Mouse (Mus musculus) cerebellum, adult 11 months (tissue): ENCODE results near the gene Prn.

ENCODE experiments used
- DNase-seq: peaks from one replicate; pipeline ENCODE4 v3.0.0; 2022

The Prn gene

GRCm38 (mm10) chr2:131907311-131907710, 2.4 kb upstream of the Prn start:
- no peak for DNase-seq

DNA sequence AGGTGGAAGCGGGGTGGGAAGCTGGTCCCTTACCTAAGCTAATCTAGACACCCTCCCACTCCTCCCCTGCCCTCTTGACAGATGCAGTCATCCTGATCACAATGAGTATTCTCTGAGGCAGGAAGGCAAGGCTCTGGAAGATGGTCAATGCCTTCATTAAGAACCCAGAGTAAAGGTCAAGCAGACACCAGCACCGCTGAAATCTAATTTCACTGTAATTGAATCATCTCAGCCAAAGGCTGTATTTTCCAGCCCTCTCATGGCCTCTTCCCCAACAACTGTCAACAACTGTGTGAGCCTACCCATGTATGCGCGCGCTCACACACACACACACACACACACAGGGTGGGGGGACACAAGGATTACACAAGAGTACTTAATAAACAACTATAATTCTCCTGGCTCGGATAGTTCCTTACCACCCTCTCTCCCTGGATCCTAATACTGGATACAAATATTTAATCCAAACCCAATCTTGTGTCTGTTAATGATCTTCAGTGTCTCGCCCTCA, 1.4 kb upstream of the Prn start:
- DNase-seq, result no peak

DNA sequence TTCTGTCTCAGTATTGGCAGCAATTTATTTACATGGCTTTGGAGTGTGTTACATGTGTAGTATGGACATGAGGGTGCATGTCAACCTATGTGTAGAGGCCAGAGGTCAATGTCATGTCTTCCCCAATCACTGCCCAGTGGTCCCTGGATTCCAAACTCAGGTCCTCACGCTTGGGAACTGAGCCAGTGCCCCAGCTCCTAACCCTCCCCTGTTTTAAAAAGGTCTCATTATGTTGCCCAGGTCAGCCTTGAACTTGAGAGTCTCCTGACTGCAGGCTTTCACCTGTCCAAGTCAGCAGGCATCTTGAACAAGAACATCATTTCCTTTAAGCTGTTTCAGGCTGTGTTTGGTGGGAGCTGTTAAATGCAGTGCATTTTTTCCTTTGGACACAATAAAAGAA, 851 bp upstream of the Prn start:
- peak; percentile 25 for DNase-seq

DNA sequence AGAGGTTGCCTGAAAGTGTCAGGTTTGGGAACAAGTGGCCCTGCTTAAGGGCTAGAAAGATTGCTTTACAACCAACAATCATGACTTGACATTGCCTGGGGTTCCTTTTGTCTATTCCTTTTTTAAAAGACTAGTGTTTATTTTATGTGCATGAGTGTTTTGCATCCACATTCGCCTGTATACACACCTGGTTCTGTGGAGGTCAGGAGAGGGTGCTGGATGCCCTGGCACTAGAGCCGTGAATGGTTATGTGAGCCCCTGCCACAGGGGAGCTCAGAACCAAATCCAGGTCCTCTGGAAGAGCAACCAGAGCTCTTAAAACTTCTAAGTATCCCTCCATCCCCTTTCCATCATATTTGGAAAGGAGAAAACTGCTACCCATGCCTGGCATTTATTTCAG, 1.1 kb downstream of the Prn start:
- no peak for DNase-seq

- DNase-seq, result peak; percentile 60
Measured at GRCm38 (mm10) chr2:131911341-131911740, 1.6 kb downstream of the Prn start.

DNA sequence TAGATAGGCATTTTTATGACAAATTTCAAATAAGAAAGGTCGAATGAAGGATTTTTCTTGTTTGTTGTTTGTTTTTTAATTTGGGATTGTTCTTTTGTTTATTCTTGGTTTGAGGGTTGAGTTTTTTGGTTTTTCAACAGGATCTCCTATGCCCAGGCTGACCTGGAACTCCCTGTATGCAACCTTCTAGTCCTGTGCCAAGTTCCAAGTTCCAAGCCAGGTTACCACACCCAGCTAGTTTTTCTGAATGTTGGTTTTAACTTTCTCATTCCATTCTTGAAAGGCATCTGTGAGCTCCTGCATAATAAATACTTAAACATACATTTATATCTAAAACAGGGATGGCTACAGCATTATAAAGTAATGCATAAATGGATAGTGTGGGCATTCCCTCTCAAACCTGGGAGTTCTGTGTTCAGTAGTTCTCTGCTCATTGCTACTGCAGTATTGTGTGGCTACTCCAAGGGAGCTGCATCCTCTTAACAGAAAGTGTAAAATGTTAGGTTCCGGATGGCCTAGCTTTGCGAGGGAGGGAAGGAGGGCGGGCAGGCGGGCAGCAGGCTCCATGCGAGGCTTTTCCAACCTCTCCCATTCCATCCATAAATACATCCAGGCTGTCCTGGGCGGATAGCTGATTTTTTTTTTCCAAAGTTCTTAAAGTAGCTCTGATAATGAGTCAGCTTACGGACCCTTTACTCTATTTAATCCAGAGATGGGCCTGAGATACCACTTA, 2.9 kb downstream of the Prn start:
- DNase-seq, result no peak

DNA sequence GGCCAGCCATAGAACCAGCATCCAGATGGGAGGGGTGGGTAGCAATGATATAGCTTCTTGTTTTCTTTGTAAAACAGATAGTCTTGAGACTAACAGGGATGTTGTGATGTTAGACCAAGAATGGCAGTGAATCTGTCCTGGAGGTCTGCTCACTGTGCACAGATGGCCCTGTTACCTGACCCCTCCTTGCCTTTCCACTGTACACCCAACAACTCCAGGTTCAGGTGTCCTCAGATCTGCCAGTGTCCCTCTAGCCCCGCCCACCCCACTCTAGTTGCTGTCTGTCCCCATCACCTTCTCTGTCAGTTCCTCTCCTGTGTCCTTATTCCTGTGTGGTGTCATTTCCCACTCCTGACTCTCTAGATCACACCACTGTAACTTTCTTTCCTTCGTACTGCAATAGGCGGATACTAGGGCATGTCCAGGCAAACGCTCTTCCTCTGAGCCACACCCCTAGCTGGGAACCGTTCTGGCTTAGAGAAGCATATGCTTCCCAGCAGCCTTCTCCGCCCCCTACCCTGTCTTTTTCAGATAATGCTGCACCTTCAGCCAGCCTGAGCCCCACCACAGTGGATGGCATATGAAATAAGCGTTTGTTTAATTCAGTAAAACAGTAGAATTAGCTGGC, 22.6 kb downstream of the Prn start:
- DNase-seq, result no peak

DNA sequence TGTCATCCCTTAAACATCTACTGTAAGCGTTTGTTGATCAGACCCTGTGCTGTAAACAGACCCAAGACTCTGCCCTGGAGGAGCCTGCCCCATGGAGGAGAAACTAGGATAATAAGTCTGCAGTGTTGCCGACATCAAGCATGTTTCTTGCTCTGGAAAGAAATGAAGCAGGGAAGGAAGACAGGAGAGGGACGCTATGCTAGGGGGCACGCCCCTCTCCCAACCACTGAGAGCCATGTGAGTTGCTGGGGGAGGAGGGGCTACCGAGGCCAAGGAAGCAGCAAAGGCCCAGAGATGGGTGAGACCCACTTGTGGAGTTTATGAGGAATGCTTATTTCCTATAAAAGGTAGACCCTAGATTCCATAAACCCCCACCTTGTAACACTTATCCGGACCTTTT, 23.3 kb downstream of the Prn start:
- DNase-seq, result no peak

GRCm38 (mm10) chr2:131933598-131933997, 23.8 kb downstream of the Prn start:
- no peak for DNase-seq

GRCm38 (mm10) chr2:131934243-131934642, 24.5 kb downstream of the Prn start:
- no peak for DNase-seq

GRCm38 (mm10) chr2:131935390-131936105, 25.8 kb downstream of the Prn start:
- DNase-seq, result no peak

DNA sequence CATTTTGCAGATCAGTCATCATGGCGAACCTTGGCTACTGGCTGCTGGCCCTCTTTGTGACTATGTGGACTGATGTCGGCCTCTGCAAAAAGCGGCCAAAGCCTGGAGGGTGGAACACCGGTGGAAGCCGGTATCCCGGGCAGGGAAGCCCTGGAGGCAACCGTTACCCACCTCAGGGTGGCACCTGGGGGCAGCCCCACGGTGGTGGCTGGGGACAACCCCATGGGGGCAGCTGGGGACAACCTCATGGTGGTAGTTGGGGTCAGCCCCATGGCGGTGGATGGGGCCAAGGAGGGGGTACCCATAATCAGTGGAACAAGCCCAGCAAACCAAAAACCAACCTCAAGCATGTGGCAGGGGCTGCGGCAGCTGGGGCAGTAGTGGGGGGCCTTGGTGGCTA, 26.7 kb downstream of the Prn start:
- DNase-seq, result no peak

DNA sequence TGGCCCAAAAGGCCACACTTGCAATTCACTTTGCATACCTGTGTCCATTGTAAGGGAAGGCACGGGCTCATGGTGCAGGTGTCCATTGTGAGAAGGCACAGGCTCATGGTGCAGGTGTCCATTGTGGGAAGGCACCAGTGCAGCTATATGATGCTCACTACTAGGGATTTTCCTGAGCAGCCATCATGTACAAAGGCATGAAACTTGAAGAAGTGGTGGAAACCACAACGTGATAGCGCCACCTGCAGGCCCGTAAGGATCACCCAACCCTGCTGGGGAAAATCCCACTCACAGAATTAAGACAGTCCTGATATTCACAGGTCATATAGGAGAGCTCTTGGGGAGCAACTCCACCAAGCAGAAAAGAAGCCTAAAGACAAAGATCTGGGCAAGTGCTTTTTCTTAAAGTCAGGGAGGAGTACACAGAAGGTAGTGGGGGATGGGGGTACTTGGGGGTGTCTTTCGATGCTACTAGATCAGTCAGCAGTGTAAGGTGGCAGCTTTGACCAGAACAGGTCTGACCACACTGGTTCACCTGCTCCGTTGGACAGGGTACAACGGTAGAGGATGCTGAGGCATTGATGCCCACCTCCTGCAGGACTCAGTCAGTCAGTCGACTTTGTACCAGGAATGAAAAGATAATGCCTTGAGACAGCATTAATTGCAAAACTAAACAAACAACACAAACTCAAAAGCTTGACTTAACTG, 29.8 kb downstream of the Prn start:
- peak; percentile 55 for DNase-seq

DNA sequence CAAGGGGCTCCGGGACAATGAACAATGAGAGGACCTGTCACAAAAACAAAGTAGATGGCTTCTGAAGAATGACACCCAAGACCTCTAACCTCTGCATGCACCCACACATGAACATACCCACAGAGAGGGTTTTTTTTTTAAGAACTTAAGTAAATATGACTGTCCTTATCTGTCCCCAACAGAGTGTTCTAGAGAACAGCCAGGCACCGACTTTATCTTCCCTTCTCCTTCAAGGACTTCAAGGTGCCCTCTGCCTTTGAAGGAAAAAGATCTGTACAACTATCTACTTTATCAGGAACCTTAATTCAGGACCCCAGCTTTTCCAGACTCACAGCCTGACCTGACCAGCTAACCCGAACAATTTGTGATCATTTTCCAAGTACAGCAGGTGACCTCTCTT, 30.7 kb downstream of the Prn start:
- no peak for DNase-seq

DNA sequence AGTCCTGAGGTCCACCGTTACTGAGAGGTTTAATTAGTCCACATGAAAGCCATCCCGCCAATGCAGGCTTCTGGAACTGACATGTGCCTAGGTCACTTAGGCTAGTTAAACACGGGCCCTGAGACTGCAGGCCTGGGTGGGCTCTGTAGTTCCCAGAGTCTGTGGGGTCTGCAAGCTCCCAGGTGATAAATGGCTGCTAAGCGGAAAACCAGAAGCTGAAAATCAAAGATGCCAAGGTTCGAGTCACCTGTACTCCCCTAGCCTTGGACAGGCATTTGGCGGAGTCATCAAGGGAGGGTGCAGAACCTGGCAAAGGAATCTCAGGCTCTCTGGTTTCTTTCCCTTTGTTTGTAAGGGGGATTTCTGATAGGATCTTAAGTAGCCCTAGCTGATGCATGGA, 31.7 kb downstream of the Prn start:
- no peak for DNase-seq

DNA sequence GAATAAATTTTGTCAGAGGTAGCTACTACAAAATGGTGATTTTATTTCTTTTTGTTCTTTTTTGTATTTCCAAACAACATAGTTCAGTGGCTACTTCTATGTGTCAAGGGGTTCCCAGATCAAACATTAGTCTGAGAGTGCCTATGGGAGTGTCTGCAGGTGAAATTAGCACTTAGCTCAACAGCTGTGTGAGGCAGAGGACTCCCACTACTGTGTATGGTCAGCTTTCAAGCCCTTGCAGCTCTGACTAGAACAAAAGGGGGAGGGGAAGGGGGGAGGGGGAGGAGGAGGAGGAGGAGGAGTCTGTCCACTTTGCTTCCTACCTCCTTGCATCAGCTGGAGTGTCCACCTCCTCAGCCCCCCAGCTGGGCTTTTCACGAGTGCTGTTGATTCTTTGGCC, 34.6 kb downstream of the Prn start:
- no peak for DNase-seq

DNA sequence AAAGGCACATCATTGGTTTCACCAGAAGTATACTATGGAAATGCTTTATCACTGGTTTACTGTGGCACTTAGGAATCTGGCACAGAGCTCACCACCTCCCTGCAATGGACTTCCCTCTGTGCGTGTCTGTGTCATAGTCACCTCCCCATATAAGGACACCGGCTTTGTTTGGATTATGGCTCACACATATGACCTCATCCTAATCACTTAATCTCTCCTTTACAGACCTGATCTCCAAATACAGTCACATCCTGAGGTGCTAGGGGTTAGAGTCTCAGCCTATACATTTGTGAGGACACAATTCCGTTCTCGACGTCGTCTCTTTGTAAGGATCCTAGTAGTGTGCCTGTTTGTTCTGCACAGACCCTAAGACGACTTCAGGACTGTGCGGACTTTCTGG, 35.5 kb downstream of the Prn start:
- DNase-seq, result no peak

DNA sequence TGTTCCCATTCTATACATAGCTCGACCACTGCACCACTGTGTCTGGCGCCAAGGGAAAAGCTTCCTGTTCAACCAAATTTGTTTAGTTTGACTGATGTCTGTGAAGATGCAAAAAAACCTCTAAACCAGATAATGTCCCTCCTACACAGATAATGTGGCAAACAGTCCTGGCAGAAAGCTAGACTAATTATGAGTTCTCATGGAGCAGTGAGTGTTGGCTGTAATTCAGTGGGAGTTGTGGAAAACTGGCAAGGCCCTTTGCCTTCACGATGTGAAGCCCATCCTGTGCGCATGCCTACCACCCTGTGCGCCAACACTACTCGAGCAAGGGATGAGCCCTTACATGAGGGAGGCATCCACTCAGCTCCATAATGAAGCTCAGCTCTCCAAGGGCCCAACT, 36.0 kb downstream of the Prn start:
- no peak for DNase-seq

DNA sequence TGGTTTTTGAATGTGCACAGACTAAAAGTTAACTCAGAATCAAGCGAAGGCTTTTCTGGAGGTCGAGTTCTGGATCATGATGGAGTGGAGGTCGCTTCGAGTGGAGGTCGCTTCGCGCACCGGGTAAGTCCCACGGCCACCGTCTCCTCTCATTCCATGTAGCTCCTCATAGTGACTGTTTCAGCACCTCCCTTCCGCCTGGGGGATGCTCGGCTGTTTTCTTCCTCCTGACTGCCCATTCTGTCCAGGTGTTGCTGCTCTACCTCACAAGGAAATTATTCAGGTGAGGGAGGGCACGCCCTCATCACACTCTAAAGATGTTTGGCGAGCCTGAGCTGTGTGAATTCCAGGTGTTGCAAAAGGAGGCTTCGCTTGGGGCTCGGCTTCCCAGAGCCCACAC, 36.6 kb downstream of the Prn start:
- no peak for DNase-seq

- DNase-seq, result no peak
Measured at GRCm38 (mm10) chr2:131948156-131948555, 38.4 kb downstream of the Prn start.

DNA sequence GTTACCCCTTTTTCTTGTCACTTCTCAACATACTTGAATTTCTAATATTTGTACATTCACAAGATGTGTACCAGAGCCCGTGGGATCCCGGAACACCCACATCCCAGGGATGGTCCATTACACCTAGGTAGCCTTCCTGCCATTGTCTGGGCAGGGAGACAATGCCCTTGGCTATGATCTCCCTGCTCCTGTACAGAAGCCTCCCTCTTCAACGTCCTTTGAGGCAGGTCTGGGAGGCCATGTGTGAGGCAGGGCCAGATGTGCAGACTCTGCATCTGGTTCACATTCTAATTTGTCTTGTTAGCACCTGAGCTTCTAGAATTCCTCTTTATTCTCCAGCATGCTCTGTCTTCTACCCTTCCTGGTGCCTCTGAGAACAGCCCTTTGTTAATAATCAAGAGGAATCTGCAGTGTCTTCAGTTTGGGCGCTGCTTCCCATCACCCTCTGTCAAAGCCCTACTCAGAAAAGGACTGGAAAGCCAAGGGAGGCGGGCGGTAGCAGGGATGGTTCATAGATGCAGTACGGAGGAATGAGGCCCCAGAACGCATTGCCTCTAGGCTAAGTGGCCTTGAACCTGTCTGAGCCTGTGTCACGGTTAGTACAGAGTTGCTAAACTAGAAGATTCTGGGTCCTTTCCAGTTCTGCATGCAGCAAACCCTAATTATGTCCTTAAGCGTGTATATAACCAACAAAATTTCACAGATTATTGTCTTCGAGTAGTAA, 39.3 kb downstream of the Prn start:
- no peak for DNase-seq

- peak; percentile 41 for DNase-seq
Measured at GRCm38 (mm10) chr2:131949767-131950597, 40.2 kb downstream of the Prn start.
